Mouse (Mus musculus) erythroblast, embryonic 14.5 days (primary cell): ENCODE data around the gene Vmn2r27. TPM values are rescaled to one million over a fixed set of nuclear protein-coding genes. Genes with fewer than 3 reads are reported as not detected.

ENCODE experiments used
- H3K27me3 ChIP-seq: 2 replicates; pipeline ENCODE4 v1.6.1; 2012; ENCODE audit warnings: inconsistent platforms; ENCODE audit not compliant: control insufficient read depth
- H3K36me3 ChIP-seq: 2 replicates; pipeline ENCODE4 v1.6.1; 2012; ENCODE audit warnings: mild to moderate bottlenecking, inconsistent platforms; ENCODE audit not compliant: control insufficient read depth
- H3K4me1 ChIP-seq: 2 replicates; pipeline ENCODE4 v1.6.1; 2012; ENCODE audit warnings: inconsistent platforms; ENCODE audit not compliant: control insufficient read depth
- H3K4me3 ChIP-seq: replicated peaks from 2 replicates; pipeline ENCODE3; 2012; ENCODE audit warnings: moderate library complexity, mild to moderate bottlenecking, inconsistent platforms
- H3K9me3 ChIP-seq: 2 replicates; pipeline ENCODE4 v1.6.1; 2012; ENCODE audit warnings: low read length, inconsistent platforms, mixed read lengths; ENCODE audit not compliant: control insufficient read depth
- GATA1 ChIP-seq: IDR thresholded peaks from 2 replicates; pipeline ENCODE4 v1.6.1; 2012; ENCODE audit warnings: low read length, inconsistent platforms, mixed read lengths
- TAL1 ChIP-seq: IDR thresholded peaks from 3 replicates; pipeline ENCODE4 v1.6.1; 2012; ENCODE audit warnings: low read length, inconsistent platforms, mixed read lengths
- polyA plus RNA-seq: library from polyadenylated mRNA; stranded (reverse); fragments of >175 nt; gene quantifications from 2 replicates; pipeline ENCODE4 v1.2.3, GENCODE M21; 2012

Vmn2r27 gene
- not detected in 2 replicates for polyA plus RNA-seq

- no peaks in the 10 kb centered on the region for H3K9me3 ChIP-seq
- no peaks in the 10 kb centered on the region for H3K4me1 ChIP-seq
- TF ChIP-seq TAL1: no peak
- TF ChIP-seq GATA1: no peak
- no peak within 1 kb of the TSS for H3K4me3 ChIP-seq
- H3K36me3 ChIP-seq: no peaks in the 10 kb centered on the region
- no peaks in the 10 kb centered on the region for H3K27me3 ChIP-seq
Measured at GRCm38 (mm10) chr6:124231756-124232155, at the start of gene Vmn2r27. Gene Vmn2r27, minus strand, starts transcription at chr6:124231856.

DNA sequence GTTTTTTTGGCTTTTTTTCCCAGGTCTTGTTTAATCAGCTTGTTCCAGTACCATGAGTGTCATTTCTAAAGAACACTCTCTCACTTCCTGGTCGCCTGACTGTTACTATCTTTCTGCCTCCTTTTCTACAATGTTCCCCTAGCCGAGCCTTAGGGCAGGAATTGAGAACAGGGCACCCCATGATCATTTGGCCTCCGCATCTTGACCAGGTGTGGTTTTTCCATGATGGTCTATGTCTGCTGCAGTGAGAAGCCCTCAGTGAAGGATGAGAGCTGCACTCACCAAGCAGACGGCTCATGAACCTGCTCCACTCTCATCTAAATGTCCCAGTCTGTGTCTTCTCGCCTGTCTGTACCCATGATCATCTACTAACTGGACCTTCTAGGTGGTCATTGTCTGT lies 46.6 kb upstream of the Vmn2r27 start:
- no peak overlapping the region for H3K4me3 ChIP-seq
- H3K9me3 ChIP-seq: no peaks in the 10 kb centered on the region
- H3K4me1 ChIP-seq: no peaks in the 10 kb centered on the region
- no peaks in the 10 kb centered on the region for H3K36me3 ChIP-seq
- TF ChIP-seq TAL1 (no peak), GATA1 (no peak)
- no peaks in the 10 kb centered on the region for H3K27me3 ChIP-seq

- Histone ChIP-seq H3K4me1 (no peaks in the 10 kb centered on the region), H3K4me3 (no peak overlapping the region), H3K36me3 (no peaks in the 10 kb centered on the region), H3K9me3 (no peaks in the 10 kb centered on the region), H3K27me3 (no peaks in the 10 kb centered on the region)
- no peak for TF ChIP-seq GATA1
- no peak for TF ChIP-seq TAL1
Measured at GRCm38 (mm10) chr6:124277641-124278040, 46.0 kb upstream of the Vmn2r27 start.

DNA sequence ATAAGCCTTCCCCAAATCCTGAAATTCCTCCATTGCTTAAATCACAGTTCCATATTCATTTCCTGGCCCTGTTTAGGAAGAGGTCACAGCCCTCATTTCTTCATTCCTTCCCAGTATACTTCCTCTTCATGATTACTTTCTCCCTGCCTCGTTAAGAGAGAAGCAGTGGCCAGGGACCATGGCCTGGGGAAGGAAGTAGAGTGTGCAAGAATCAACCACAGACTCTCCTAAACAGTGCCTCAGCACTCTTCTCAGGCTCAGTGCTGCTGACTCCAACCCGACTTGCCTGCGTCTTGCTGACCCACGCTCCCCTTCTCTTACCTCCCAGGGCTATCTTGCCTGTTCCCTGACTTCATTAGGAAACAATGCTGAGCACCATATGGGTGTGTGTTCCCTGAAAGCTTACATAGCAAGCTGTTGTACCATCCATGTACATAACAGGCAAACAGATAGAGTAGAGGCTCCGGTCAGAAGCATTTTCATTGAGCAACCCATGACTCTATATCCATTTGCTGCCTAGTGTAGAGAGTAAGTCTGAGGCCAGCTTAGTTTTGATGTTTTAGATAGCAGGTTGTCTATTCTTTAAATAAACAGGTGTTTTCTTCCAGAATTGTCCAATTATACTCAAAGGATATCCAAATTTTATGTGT lies 41.7 kb upstream of the Vmn2r27 start:
- Histone ChIP-seq H3K9me3 (no peaks in the 10 kb centered on the region), H3K27me3 (no peaks in the 10 kb centered on the region), H3K4me3 (no peak overlapping the region), H3K4me1 (no peaks in the 10 kb centered on the region), H3K36me3 (no peaks in the 10 kb centered on the region)
- no peak for TF ChIP-seq GATA1
- TF ChIP-seq TAL1: no peak

GRCm38 (mm10) chr6:124262696-124263095 lies 31.0 kb upstream of the Vmn2r27 start:
- no peak for TF ChIP-seq TAL1
- TF ChIP-seq GATA1: no peak
- Histone ChIP-seq H3K27me3 (no peaks in the 10 kb centered on the region), H3K4me3 (no peak overlapping the region), H3K9me3 (no peaks in the 10 kb centered on the region), H3K4me1 (no peaks in the 10 kb centered on the region), H3K36me3 (no peaks in the 10 kb centered on the region)

DNA sequence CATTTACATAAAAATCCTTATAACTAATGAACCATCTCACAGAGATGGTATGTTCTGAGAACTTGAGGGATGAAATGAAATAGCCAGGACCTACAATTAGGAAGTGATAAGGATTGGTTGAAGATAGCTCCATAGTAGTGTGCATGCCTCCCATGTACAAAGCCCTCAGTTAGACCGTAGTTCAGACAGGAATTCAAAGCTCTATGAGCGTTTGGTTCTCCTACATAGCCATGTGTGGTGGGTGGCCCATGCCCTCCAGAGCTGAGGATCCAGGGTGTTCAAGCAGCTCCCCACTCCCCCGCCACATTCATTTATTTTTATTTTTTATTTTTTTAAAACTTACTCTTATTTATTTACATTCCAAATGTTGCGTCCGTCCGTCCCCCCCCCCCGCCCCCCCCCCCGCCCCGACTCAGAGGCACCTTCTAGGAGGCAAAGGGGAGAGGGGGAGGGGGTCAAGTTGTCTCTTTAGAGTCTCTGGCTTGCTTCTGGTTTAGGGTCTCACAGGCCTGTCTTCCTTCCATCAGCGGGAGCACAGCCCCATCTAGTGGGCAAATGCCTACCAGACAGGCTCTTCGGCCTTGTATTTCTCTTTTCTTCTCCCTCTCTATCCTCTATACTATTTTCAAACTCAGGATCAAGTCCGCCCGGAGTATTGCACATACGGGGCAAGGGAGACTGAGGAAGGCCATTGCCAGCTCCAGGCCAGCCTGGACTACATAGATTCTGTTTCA lies 28.7 kb upstream of the Vmn2r27 start:
- TF ChIP-seq TAL1 (no peak), GATA1 (no peak)
- Histone ChIP-seq H3K27me3 (no peaks in the 10 kb centered on the region), H3K4me1 (no peaks in the 10 kb centered on the region), H3K36me3 (no peaks in the 10 kb centered on the region), H3K4me3 (no peak overlapping the region), H3K9me3 (no peaks in the 10 kb centered on the region)

DNA sequence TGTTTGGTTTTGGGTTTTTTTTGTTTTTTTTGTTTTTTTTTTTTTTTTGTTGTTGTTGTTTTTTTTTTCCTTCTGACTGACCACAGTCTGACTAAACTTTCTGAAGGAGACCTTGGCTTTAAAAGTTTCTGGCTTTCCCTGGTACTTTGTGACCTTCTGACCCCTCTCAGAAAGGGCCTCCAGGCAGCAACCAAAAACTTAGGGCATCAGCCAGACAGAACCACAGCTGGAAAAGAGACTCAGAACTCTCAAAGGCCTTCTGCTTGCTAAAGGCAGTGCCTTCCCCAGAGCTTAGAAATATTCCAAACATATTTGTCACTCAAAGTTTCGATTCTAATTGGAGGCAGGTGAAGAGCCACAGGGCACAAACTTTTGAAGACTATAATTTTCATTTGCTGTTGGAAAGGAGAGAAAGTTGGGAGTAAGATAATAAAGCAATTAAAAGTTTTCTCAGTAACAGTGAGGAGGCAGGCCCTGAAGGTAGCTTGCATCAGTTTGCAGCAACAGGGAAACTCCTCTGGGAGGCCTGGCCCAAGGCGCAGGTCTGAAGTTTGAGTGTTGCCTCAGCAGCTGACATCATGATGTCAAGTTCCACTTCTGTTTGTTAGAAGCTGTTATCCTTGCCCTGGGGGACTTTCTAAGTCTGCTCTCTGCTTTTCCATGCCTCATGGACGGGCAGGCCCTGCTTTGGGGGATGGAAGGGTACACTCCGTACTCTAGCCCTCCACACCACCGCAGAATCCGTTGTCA lies 24.2 kb upstream of the Vmn2r27 start:
- no peaks in the 10 kb centered on the region for H3K9me3 ChIP-seq
- H3K36me3 ChIP-seq: no peaks in the 10 kb centered on the region
- H3K4me3 ChIP-seq: no peak overlapping the region
- H3K27me3 ChIP-seq: no peaks in the 10 kb centered on the region
- TF ChIP-seq TAL1 (no peak), GATA1 (no peak)
- no peaks in the 10 kb centered on the region for H3K4me1 ChIP-seq

GRCm38 (mm10) chr6:124202116-124202515 lies 29.5 kb downstream of the Vmn2r27 start:
- H3K36me3 ChIP-seq: no peaks in the 10 kb centered on the region
- H3K27me3 ChIP-seq: no peaks in the 10 kb centered on the region
- no peak overlapping the region for H3K4me3 ChIP-seq
- H3K4me1 ChIP-seq: no peaks in the 10 kb centered on the region
- H3K9me3 ChIP-seq: no peaks in the 10 kb centered on the region
- TF ChIP-seq GATA1 (no peak), TAL1 (no peak)
